In genomic region chr11:69665961-69666664, GRCm38 (mm10) we compare ENCODE assay signal across 8 mouse cellular contexts. TPM values are rescaled to one million over a fixed set of nuclear protein-coding genes. Genes with fewer than 3 reads are reported as not detected.
A peak's percentile ranks its signal among the peaks of the same experiment; 100 is the strongest.
DNase-seq lines count a peak whose midpoint lies in the region; ATAC-seq and TF ChIP-seq lines count a peak whose summit lies in the region.

Cd68 (minus strand) TSS chr11:69666153.

- H3K4me1 ChIP-seq in forebrain, embryonic 15.5 days: peaks cover 37% of the 10 kb centered on the region
- H3K4me1 ChIP-seq in hindbrain, postnatal 0 days (ENCODE audit: insufficient read depth, low read length): peaks cover 5% of the 10 kb centered on the region; the same call in 1 of the 2 replicates
- peaks cover 36% of the 10 kb centered on the region for H3K4me1 ChIP-seq in limb, embryonic 15.5 days

- WGBS in forebrain, embryonic 15.5 days: 28% methylated on average over 7 of the region's 7 CpGs
- 37% methylated on average over 7 of the region's 7 CpGs for WGBS in hindbrain, postnatal 0 days
- WGBS in limb, embryonic 15.5 days: 36% methylated on average over 7 of the region's 7 CpGs

- H3K36me3 ChIP-seq in forebrain, embryonic 15.5 days: peaks cover 64% of the 10 kb centered on the region
- H3K36me3 ChIP-seq in hindbrain, postnatal 0 days (ENCODE audit: insufficient read depth, low read length): peaks cover 50% of the 10 kb centered on the region
- H3K36me3 ChIP-seq in limb, embryonic 15.5 days: peaks cover 70% of the 10 kb centered on the region

- intact Hi-C loops in gastrocnemius, postnatal 36 days (cut with DNase I): no loop called here

- no peak within 1 kb of the TSS for H3K4me3 ChIP-seq in forebrain, embryonic 15.5 days
- H3K4me3 ChIP-seq in hindbrain, postnatal 0 days (ENCODE audit: low read length): no peak within 1 kb of the TSS
- H3K4me3 ChIP-seq in limb, embryonic 15.5 days: peak within 1 kb of the TSS; percentile 0; the same call in 1 of the 2 replicates

- H3K9ac ChIP-seq in forebrain, embryonic 15.5 days (replicated peaks): no peak within 1 kb of the TSS
- H3K9ac ChIP-seq in hindbrain, postnatal 0 days (replicated peaks; ENCODE audit: low read length): no peak within 1 kb of the TSS
- no peak within 1 kb of the TSS for H3K9ac ChIP-seq in limb, embryonic 15.5 days

- no peak for TF ChIP-seq CTCF in hindbrain, postnatal 0 days (IDR thresholded peaks at IDR 0.05; ENCODE audit: low read depth)

- H3K9me3 ChIP-seq in forebrain, embryonic 15.5 days: no peaks in the 10 kb centered on the region
- no peaks in the 10 kb centered on the region for H3K9me3 ChIP-seq in hindbrain, postnatal 0 days (ENCODE audit: low read length)
- no peaks in the 10 kb centered on the region for H3K9me3 ChIP-seq in limb, embryonic 15.5 days

- H3K27me3 ChIP-seq in forebrain, embryonic 15.5 days: no peaks in the 10 kb centered on the region
- no peaks in the 10 kb centered on the region for H3K27me3 ChIP-seq in hindbrain, postnatal 0 days (ENCODE audit: insufficient read depth, low read length)
- no peaks in the 10 kb centered on the region for H3K27me3 ChIP-seq in limb, embryonic 15.5 days

- no peak for ATAC-seq in forebrain, embryonic 15.5 days (replicated peaks)
- no peak for ATAC-seq in hindbrain, postnatal 0 days
- ATAC-seq in limb, embryonic 15.5 days (ENCODE audit: insufficient number of reproducible peaks, low FRiP score, low TSS enrichment, low read depth): no peak
- peak; percentile 75 for ATAC-seq in monocyte, adult 5-6 weeks (replicated peaks; ENCODE audit: insufficient number of reproducible peaks, low FRiP score, low TSS enrichment, poor library complexity, severe bottlenecking)

- H3K27ac ChIP-seq in forebrain, embryonic 15.5 days (replicated peaks): 0 out of 2 replicates have a peak within 1 kb of the TSS, but pooled peaks have one; percentile 3
- no peak within 1 kb of the TSS; the same call in 1 of the 2 replicates for H3K27ac ChIP-seq in hindbrain, postnatal 0 days
- H3K27ac ChIP-seq in limb, embryonic 15.5 days: peak within 1 kb of the TSS; percentile 54

- DNase-seq in right cerebral cortex, adult 18-20 months: peak; percentile 78
- DNase-seq in right cerebral cortex, postnatal 4 days: no peak
- DNase-seq in adrenal gland, postnatal 14 days: peak; percentile 73
- peak; percentile 57 for DNase-seq in hindbrain, postnatal 0 days (ENCODE audit: low spot score)
- no peak for DNase-seq in gastrocnemius, postnatal 36 days

- H3K4me2 ChIP-seq in forebrain, embryonic 15.5 days (replicated peaks): no peak within 1 kb of the TSS
- H3K4me2 ChIP-seq in hindbrain, postnatal 0 days (ENCODE audit: low read depth, low read length): no peak within 1 kb of the TSS
- no peak within 1 kb of the TSS for H3K4me2 ChIP-seq in limb, embryonic 15.5 days

RNA-seq across cellular contexts. Expression of gene Cd68, which starts in this region (rescaled TPM):
- total RNA-seq in adrenal gland, postnatal 14 days (2021): 8.6 and 12.2 TPM in 2 replicates
- 6.7 and 7.7 TPM in 2 replicates for polyA plus RNA-seq in forebrain, embryonic 15.5 days (2015; fragmentation: Nextera tagmentation; extraction: Ambion mirVana)
- 6.0 and 7.5 TPM in 2 replicates for total RNA-seq in hindbrain, postnatal 0 days (2014; rRNA removed)
- 10.5 and 12.0 TPM in 2 replicates for polyA plus RNA-seq in hindbrain, postnatal 0 days (2015; fragmentation: Nextera tagmentation; extraction: Ambion mirVana)
- polyA plus RNA-seq in limb, embryonic 15.5 days (2015; fragmentation: Nextera tagmentation; extraction: Ambion mirVana): 18.2 and 24.1 TPM in 2 replicates
- total RNA-seq in monocyte, adult 5-6 weeks (2017): 203 to 221 TPM (median 207 TPM) in 3 replicates
- total RNA-seq in gastrocnemius, postnatal 36 days (2021): 1 to 10 TPM; 2.6 to 3.2 TPM

Comparison
In these comparisons a context has a peak if more than half of its experiments do, and no peak if none do; other contexts are left out.
1. RNA of gene Cd68 (total RNA-seq): 203 to 221 TPM in monocyte, adult 5-6 weeks; 8.6 to 12.2 TPM in adrenal gland, postnatal 14 days, 6.0 to 7.5 TPM in hindbrain, postnatal 0 days and 2.6 to 3.2 TPM in gastrocnemius, postnatal 36 days; every median in the first group is over 10 times any median in the second.
2. DNase-seq: peak in right cerebral cortex, adult 18-20 months (single experiment), adrenal gland, postnatal 14 days (single experiment) and hindbrain, postnatal 0 days (single experiment); none in right cerebral cortex, postnatal 4 days (single experiment) and gastrocnemius, postnatal 36 days (0 of 2).